Mouse (Mus musculus): ENCODE data around the gene Lrch2.
"Not testable (repeated sequence)": the region's sequence is repeated elsewhere in the genome, so short reads cannot be mapped to it uniquely, and the experiment has no call there.

Gene Lrch2

DNA sequence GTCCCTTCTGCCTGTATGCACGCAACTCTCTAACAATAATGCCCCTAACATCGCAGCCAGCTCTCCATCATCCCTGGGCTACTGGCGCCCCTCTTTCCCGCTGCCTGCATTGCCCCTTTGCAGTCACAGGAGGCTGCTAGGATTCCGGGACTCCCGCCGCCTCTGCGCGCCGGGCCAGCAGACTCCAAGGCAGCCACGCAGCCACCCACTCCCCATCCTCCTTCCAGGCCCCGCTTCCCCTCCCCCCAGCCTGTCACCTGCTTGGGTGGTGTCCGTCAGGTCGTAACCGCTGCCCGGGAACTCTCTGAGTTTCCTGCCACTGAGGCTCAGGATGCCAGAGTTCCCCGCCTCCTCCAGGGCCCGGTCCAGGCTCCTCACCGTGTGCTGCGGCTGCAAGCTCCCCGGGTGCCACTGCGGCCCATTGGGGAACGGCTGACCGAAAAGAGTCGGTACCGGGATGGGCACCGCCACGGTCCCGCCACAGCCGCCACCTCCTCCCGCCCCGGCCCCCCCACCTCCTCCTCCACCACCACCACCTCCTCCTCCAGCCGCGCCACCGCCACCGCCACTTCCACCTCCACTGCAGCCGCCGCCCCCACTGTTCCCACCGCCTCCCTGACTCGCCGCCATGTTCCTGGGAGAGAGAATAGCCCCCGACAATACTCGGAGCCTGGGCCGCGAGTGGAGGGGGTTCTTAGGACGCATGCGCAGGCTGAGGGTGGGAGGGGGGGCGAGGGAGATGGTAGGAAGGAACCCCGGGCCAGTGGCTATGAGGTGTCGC is at the start of gene Lrch2:
Gene Lrch2, minus strand, starts transcription at position 661 of the 781 bp plus-strand sequence.
- peak; percentile 54 for DNase-seq

- DNase-seq, result no peak
These were observed 12.7 kb downstream of the Lrch2 start for GRCm38 (mm10) chrX:147540934-147541870.

DNA sequence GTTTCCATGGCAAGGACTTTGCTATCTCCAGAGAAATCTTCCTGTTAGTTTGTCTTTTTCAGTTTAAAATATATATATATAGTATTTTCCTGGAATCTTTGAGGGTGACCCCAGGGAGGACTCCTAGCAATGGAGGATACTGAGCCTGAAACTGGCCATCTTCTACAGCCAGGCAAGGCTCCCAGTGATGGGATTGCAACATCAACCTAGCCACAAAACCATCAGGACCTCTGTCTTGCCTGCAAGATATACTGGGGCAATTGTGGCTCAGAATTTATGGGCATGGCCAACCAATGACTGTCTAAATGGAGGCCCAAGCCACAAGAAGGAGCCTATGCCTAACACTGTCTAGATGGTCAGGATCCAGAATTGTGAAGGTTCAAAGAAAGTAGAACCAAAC is 15.5 kb downstream of the Lrch2 start:
- DNase-seq, result no peak

DNA sequence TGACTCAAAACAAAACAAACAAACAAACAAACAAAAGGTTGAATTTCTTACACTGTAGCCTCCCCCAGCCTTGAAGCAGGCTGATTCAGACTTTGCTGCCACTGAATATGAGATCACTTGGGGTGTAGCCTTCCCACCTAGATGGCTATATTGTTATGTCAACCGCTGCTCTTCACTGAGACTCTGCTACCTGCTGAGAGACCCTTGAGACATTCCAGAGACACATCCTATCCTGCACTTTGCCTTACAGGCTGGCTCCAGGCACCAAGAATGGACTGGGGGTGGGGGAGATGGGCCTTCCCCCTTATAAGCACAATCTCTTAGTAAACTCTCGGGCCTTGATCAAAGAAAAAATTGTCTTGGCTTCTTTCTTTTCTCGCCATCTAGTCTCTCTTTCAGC is 16.8 kb downstream of the Lrch2 start:
- not testable (repeated sequence) for DNase-seq

GRCm38 (mm10) chrX:147535616-147536015 is 18.3 kb downstream of the Lrch2 start:
- DNase-seq, result no peak

DNA sequence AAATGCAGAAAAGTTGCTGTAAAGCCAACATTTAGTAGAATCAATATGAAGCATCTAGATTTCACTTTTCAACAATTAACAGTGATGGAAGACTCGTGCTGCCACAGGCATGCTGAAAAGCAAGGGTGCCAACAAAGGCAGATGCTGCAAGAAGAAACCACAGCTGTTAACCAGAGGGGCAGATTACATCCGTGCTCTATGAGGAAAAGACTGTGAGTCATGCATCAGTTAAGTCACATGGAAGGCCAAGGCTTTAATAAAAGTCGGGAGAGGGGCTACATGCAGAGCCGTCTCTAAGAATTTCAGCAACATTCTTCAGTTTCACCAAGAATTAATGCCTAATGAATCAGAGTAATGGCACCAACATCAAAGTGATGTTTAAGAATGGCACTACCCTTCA is 22.2 kb downstream of the Lrch2 start:
- DNase-seq, result no peak

DNA sequence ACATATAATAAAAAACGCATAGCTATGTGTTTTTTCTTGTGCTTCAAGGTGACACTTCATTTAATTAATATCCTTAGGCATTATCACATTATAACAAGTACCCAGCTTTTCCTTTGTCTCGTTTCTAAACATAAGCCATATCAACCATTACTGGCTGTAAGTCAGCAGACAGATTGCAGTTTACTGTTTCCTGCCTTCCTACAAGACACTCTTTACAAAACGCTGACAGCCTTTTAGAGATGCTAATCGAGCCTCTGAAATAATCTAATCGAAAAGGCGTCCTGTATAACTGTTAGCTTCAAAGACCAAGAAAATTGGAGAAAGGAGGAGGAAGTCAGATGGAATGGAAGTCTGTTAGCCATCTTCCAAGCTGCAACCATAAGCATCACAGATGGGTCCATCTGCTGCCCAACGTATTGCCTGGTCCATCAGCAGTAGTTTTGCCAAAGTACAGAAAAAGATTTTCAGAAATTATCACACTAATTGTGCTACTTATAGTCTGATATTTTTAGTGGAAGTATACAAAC is 26.2 kb downstream of the Lrch2 start:
- no peak for DNase-seq

- no peak for DNase-seq
These were observed 64.3 kb downstream of the Lrch2 start for GRCm38 (mm10) chrX:147489551-147489950.

DNA sequence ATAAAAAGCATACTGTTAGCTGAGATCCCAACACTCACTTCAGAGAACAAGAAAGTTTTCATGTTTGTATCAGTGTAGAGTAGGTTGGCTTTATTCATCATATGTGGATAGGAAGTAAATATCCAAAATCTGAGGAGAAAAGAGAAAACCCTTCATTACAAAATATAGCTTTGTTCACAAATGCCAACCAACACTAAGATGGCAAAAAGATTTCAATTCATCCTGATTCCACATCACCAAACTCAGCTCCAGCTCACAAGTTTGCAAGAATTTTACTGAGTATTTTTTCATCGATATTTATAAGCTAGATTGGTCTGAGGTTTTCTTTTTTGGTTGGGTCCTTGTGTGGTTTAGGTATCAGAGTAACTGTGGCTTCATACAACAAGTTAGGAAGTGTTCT is 100.3 kb downstream of the Lrch2 start, which contains the start of gene Vmn1r239-ps:
Gene Vmn1r239-ps, minus strand, starts transcription at position 101 of the 400 bp plus-strand sequence.
- DNase-seq, result not testable (repeated sequence)

GRCm38 (mm10) chrX:147443386-147443785 is 110.5 kb downstream of the Lrch2 start:
- DNase-seq, result no peak

DNA sequence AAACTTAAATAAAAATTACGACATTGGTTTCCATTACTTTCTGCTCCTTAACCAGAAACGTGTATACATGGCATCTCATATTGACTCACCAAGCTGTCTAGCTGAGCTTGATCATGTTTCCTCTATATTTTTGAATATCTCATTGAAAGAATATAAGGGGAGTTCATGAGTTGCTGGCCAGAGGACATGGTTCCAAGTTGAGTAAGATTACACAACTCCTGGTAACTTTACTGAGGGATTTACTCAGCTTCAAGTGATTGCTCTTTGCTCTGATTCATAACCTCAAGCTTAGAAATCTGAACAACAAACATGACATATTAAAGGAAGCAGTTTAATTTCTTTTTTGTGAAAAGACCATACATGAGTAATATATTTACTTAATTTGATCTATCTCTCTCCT is 118.5 kb downstream of the Lrch2 start:
- no peak for DNase-seq

GRCm38 (mm10) chrX:147429753-147430152 is 124.1 kb downstream of the Lrch2 start:
- DNase-seq, result no peak

DNA sequence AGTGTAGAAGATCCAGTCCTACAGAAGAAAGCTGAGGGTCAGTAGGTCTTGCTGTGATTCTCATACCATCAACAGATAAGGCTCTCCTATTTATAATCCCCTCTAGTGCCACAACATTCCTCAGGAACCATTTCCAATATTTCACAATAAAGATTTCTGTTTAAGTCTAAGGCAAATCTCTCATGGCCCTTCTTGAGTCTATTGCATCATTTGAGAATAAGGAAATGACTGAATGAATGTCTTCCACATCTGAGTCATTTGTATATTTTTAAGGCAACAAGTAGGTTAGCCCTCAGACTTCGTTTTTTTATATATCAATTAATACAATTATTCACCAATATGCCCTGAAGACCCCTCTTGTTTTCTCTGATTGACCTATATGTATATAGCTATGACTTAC is 124.8 kb downstream of the Lrch2 start, which contains the start of gene Il13ra2:
Gene Il13ra2, minus strand, starts transcription at position 64 of the 400 bp plus-strand sequence.
- DNase-seq, result no peak

All from cerebellum, adult 9-10 months (tissue).